Mouse (Mus musculus) liver, embryonic 14.5 days (tissue): ENCODE measurements at regions not wholly inside any gene's neighbourhood (a gene's known extent, or its start where the extent isn't known, plus 50 kb on each side); places are given as distances from the start of the nearest gene placed in this dataset.

Source experiments
- ATAC-seq: fragments of 200-750 bp; cut with Nextera tagmentation; 2 replicates; pipeline ENCODE4 v1.8.0; 2017; ENCODE audit warnings: moderate number of reproducible peaks, mild to moderate bottlenecking, moderate library complexity; ENCODE audit not compliant: insufficient read depth
- DNase-seq, 3 experiments: peaks; one replicate each; pipeline ENCODE4 v3.0.0-alpha.2; 2012 to 2013; ENCODE audit warnings: low read depth in 3 of 3, low spot score in 3 of 3
- H3K27ac ChIP-seq: fragments of 300-500 bp; sonication (generic); 2 replicates; pipeline ENCODE4 v1.5.1; 2014; ENCODE audit warnings: moderate library complexity, mild to moderate bottlenecking, control low read depth, inconsistent platforms
- H3K27me3 ChIP-seq: fragments of 300-500 bp; sonication (generic); 2 replicates; pipeline ENCODE4 v1.6.1; 2014; ENCODE audit warnings: mild to moderate bottlenecking, low read length, moderate library complexity; ENCODE audit not compliant: control insufficient read depth, insufficient read depth
- H3K36me3 ChIP-seq: fragments of 300-500 bp; sonication (generic); replicated peaks from 2 replicates; pipeline ENCODE4 v1.6.1; 2014; ENCODE audit warnings: low read depth; ENCODE audit not compliant: control insufficient read depth, insufficient read depth
- H3K4me1 ChIP-seq, 2 experiments: fragments of 200-500 bp in 1 of 2; fragments of 300-500 bp in 1 of 2; sonication (generic) in 1 of 2; replicated peaks; 2 replicates each; pipeline ENCODE4 v1.6.1; 2012 to 2014; ENCODE audit warnings: antibody characterized with exemption in 1 of 2, inconsistent platforms in 1 of 2, low read length in 1 of 2; ENCODE audit not compliant: control insufficient read depth in 2 of 2, insufficient read depth in 2 of 2
- H3K4me2 ChIP-seq: fragments of 300-500 bp; sonication (generic); 2 replicates; pipeline ENCODE4 v1.6.1; 2014; ENCODE audit warnings: low read depth, mild to moderate bottlenecking, control low read depth, moderate library complexity
- H3K4me3 ChIP-seq, 2 experiments: fragments of 200-500 bp in 1 of 2; fragments of 300-500 bp in 1 of 2; sonication (generic) in 1 of 2; 2 replicates each; pipeline ENCODE4 v1.5.1; 2012 to 2014; ENCODE audit warnings: low read depth in 2 of 2, low read length in 2 of 2, mild to moderate bottlenecking in 2 of 2, control low read depth in 1 of 2, inconsistent platforms in 1 of 2, moderate library complexity in 1 of 2; ENCODE audit not compliant: insufficient read depth in 1 of 2
- H3K9ac ChIP-seq: fragments of 300-500 bp; sonication (generic); replicated peaks from 2 replicates; pipeline ENCODE4 v1.6.1; 2014; ENCODE audit warnings: mild to moderate bottlenecking, control low read depth, moderate library complexity
- H3K9me3 ChIP-seq: fragments of 300-500 bp; sonication (generic); 2 replicates; pipeline ENCODE4 v1.6.1; 2016; ENCODE audit warnings: low read length, mixed read lengths; ENCODE audit not compliant: control insufficient read depth
- CTCF ChIP-seq: IDR thresholded peaks from 2 replicates; pipeline ENCODE4 v1.5.1; 2016; ENCODE audit warnings: antibody characterized with exemption, low read depth, control low read depth
- EP300 ChIP-seq: IDR thresholded peaks from 2 replicates; pipeline ENCODE4 v1.6.1; 2016; ENCODE audit warnings: antibody characterized with exemption, low read depth
- WGBS: fragments of 180-500 bp; shearing (Covaris S2); extraction: QIAGEN DNeasy Blood & Tissue Kit; methylation state at CpG from one replicate; pipeline ENCODE4 v1.1.7; 2014; ENCODE audit not compliant: insufficient replicate concordance; 5-methylcytosine and 5-hydroxymethylcytosine counted together

GRCm38 (mm10) chr19:6610051-6610450 is 67.2 kb upstream of the Slc22a12 start:
- Histone ChIP-seq H3K4me1 (no peaks in the 10 kb centered on the region), H3K9me3 (no peaks in the 10 kb centered on the region), H3K27me3 (no peaks in the 10 kb centered on the region), H3K9ac (no peak overlapping the region), H3K4me3 (no peak overlapping the region), H3K27ac (no peak overlapping the region), H3K4me2 (no peak overlapping the region), H3K36me3 (no peaks in the 10 kb centered on the region)
- ATAC-seq (no peak), DNase-seq (no peak)
- no peak for TF ChIP-seq EP300
- TF ChIP-seq CTCF: no peak
- 50% methylated on average over 8 of the region's 8 CpGs for WGBS

- H3K9ac ChIP-seq: no peak overlapping the region
- H3K4me1 ChIP-seq: no peaks in the 10 kb centered on the region
- no peaks in the 10 kb centered on the region for H3K9me3 ChIP-seq
- no peak overlapping the region for H3K27ac ChIP-seq
- ATAC-seq (no peak), DNase-seq (no peak)
- no peak for TF ChIP-seq EP300
- 0 out of 2 replicates have a peak, but pooled peaks have one; percentile 8 for TF ChIP-seq CTCF
- H3K4me2 ChIP-seq: no peak overlapping the region
- no peaks in the 10 kb centered on the region for H3K27me3 ChIP-seq
- WGBS: 41% methylated on average over 2 of the region's 2 CpGs
- H3K4me3 ChIP-seq: no peak overlapping the region
- H3K36me3 ChIP-seq: no peaks in the 10 kb centered on the region
Observed at GRCm38 (mm10) chr19:6607501-6607900, 64.7 kb upstream of the Slc22a12 start.

- TF ChIP-seq CTCF: no peak
- TF ChIP-seq EP300: no peak
- no peaks in the 10 kb centered on the region for H3K36me3 ChIP-seq
- WGBS: 63% methylated on average over 7 of the region's 7 CpGs
Observed at GRCm38 (mm10) chr19:6606667-6607066, 63.8 kb upstream of the Slc22a12 start.

GRCm38 (mm10) chr19:6604702-6605101 is 61.9 kb upstream of the Slc22a12 start:
- Histone ChIP-seq H3K4me1 (0 out of 4 replicates have a peak, but pooled peaks cover 0 to 4% of the 10 kb centered on the region in 2 experiments), H3K9ac (no peak overlapping the region), H3K27ac (no peak overlapping the region), H3K4me3 (no peak overlapping the region), H3K4me2 (no peak overlapping the region), H3K9me3 (no peaks in the 10 kb centered on the region), H3K27me3 (no peaks in the 10 kb centered on the region), H3K36me3 (no peaks in the 10 kb centered on the region)
- TF ChIP-seq CTCF (peak; percentile 53), EP300 (no peak)
- DNase-seq (no peak), ATAC-seq (no peak)
- 39% methylated on average over 8 of the region's 8 CpGs for WGBS

More at GRCm38 (mm10) chr19:6606667-6607066, 63.8 kb upstream of the Slc22a12 start:
- Histone ChIP-seq H3K4me1 (no peaks in the 10 kb centered on the region), H3K9ac (no peak overlapping the region), H3K9me3 (no peaks in the 10 kb centered on the region), H3K27me3 (no peaks in the 10 kb centered on the region), H3K4me2 (no peak overlapping the region), H3K4me3 (no peak overlapping the region), H3K27ac (no peak overlapping the region)
- ATAC-seq (no peak), DNase-seq (no peak)

- TF ChIP-seq EP300 (no peak), CTCF (no peak)
- 19% methylated on average over 12 of the region's 12 CpGs for WGBS
- Histone ChIP-seq H3K4me1 (0 out of 4 replicates have a peak, but pooled peaks cover 0 to 4% of the 10 kb centered on the region in 2 experiments), H3K36me3 (no peaks in the 10 kb centered on the region), H3K27me3 (no peaks in the 10 kb centered on the region), H3K4me3 (no peak overlapping the region), H3K9me3 (no peaks in the 10 kb centered on the region), H3K4me2 (no peak overlapping the region), H3K9ac (no peak overlapping the region), H3K27ac (no peak overlapping the region)
- DNase-seq (no peak), ATAC-seq (no peak)
Observed at GRCm38 (mm10) chr19:6600873-6601530, 58.2 kb upstream of the Slc22a12 start.
